Mouse (Mus musculus) Muller cell, postnatal 12 days (primary cell): ENCODE data around the gene Ube2h.

Source experiments
- DNase-seq: peaks from one replicate; pipeline ENCODE4 v3.0.0-alpha.2; 2015; ENCODE audit errors: inconsistent ontology term

Gene Ube2h

GRCm38 (mm10) chr6:30204383-30205179 lies 99.8 kb downstream of the Ube2h start:
- no peak for DNase-seq

- DNase-seq: no peak
These were observed 108.2 kb downstream of the Ube2h start for GRCm38 (mm10) chr6:30196143-30196542.

GRCm38 (mm10) chr6:30195656-30196055 lies 108.7 kb downstream of the Ube2h start:
- DNase-seq: no peak

GRCm38 (mm10) chr6:30183624-30184023 lies 120.7 kb downstream of the Ube2h start:
- no peak for DNase-seq

GRCm38 (mm10) chr6:30182038-30182437 lies 122.3 kb downstream of the Ube2h start:
- no peak for DNase-seq

GRCm38 (mm10) chr6:30180321-30180720 lies 124.0 kb downstream of the Ube2h start:
- no peak for DNase-seq

GRCm38 (mm10) chr6:30179046-30179445 lies 125.3 kb downstream of the Ube2h start:
- no peak for DNase-seq

- peak; percentile 25 for DNase-seq
These were observed 126.2 kb downstream of the Ube2h start for GRCm38 (mm10) chr6:30178023-30178639.

- no peak for DNase-seq
These were observed 127.0 kb downstream of the Ube2h start for GRCm38 (mm10) chr6:30177305-30177704.

GRCm38 (mm10) chr6:30176496-30176895 lies 127.8 kb downstream of the Ube2h start:
- no peak for DNase-seq

GRCm38 (mm10) chr6:30175918-30176421 lies 128.4 kb downstream of the Ube2h start:
- DNase-seq: no peak

GRCm38 (mm10) chr6:30175225-30175917 lies 129.0 kb downstream of the Ube2h start:
- DNase-seq: peak; percentile 1

GRCm38 (mm10) chr6:30174461-30175224 lies 129.7 kb downstream of the Ube2h start:
- peak; percentile 7 for DNase-seq

- peak; percentile 17 for DNase-seq
These were observed 130.5 kb downstream of the Ube2h start for GRCm38 (mm10) chr6:30173551-30174460.

GRCm38 (mm10) chr6:30172820-30173550 lies 131.4 kb downstream of the Ube2h start:
- peak; percentile 50 for DNase-seq

GRCm38 (mm10) chr6:30172441-30172819 lies 131.9 kb downstream of the Ube2h start:
- DNase-seq: no peak

GRCm38 (mm10) chr6:30171967-30172366 lies 132.4 kb downstream of the Ube2h start:
- no peak for DNase-seq

- DNase-seq: peak; percentile 1
These were observed 133.1 kb downstream of the Ube2h start for GRCm38 (mm10) chr6:30171226-30171625.

GRCm38 (mm10) chr6:30169148-30169547 lies 135.2 kb downstream of the Ube2h start:
- no peak for DNase-seq

GRCm38 (mm10) chr6:30168275-30168674 lies 136.1 kb downstream of the Ube2h start:
- no peak for DNase-seq
